Mouse (Mus musculus) erythroblast, embryonic 14.5 days (primary cell): Measurements from ENCODE around the gene Mad1l1. TPM values are rescaled to one million over a fixed set of nuclear protein-coding genes. Genes with fewer than 3 reads are reported as not detected.

Experiments used
- H3K27me3 ChIP-seq: 2 replicates; pipeline ENCODE4 v1.6.1; 2012; ENCODE audit warnings: inconsistent platforms; ENCODE audit not compliant: control insufficient read depth
- H3K36me3 ChIP-seq: 2 replicates; pipeline ENCODE4 v1.6.1; 2012; ENCODE audit warnings: mild to moderate bottlenecking, inconsistent platforms; ENCODE audit not compliant: control insufficient read depth
- H3K4me1 ChIP-seq: 2 replicates; pipeline ENCODE4 v1.6.1; 2012; ENCODE audit warnings: inconsistent platforms; ENCODE audit not compliant: control insufficient read depth
- H3K4me3 ChIP-seq: replicated peaks from 2 replicates; pipeline ENCODE3; 2012; ENCODE audit warnings: moderate library complexity, mild to moderate bottlenecking, inconsistent platforms
- H3K9me3 ChIP-seq: 2 replicates; pipeline ENCODE4 v1.6.1; 2012; ENCODE audit warnings: low read length, inconsistent platforms, mixed read lengths; ENCODE audit not compliant: control insufficient read depth
- GATA1 ChIP-seq: IDR thresholded peaks from 2 replicates; pipeline ENCODE4 v1.6.1; 2012; ENCODE audit warnings: low read length, inconsistent platforms, mixed read lengths
- TAL1 ChIP-seq: IDR thresholded peaks from 3 replicates; pipeline ENCODE4 v1.6.1; 2012; ENCODE audit warnings: low read length, inconsistent platforms, mixed read lengths
- polyA plus RNA-seq: library from polyadenylated mRNA; stranded (reverse); fragments of >175 nt; gene quantifications from 2 replicates; pipeline ENCODE4 v1.2.3, GENCODE M21; 2012

Gene Mad1l1
- polyA plus RNA-seq, 1 experiment = 2.4 TPM

DNA sequence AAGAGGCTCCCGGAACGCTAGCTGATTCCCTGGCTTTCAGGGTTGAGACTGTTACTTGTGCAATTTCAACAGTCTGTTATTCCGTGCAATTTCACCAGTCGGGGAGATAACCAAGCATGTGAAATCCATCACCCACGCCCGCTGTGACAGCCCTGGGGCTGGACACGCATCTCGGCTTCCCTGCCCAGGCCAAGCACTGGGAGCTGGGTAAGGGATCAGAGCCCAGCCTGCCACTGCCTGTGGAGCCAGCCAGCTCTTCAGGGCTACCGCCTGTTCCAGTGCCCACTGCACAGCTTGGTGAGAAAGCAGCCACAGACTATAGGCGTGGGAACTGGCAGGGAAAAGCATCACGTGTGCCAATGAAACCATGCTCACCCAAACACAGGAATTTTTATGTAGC lies 229.8 kb downstream of the Mad1l1 start:
- TF ChIP-seq GATA1 = no peak
- TF ChIP-seq TAL1 = no peak
- Histone ChIP-seq H3K27me3 (no peaks in the 10 kb centered on the region), H3K9me3 (no peaks in the 10 kb centered on the region), H3K4me3 (no peak overlapping the region), H3K4me1 (no peaks in the 10 kb centered on the region), H3K36me3 (peaks cover 57% of the 10 kb centered on the region)

- Histone ChIP-seq H3K36me3 (peaks cover 64% of the 10 kb centered on the region), H3K27me3 (no peaks in the 10 kb centered on the region)
- TF ChIP-seq TAL1 = no peak
- TF ChIP-seq GATA1 = no peak
These were observed 232.1 kb downstream of the Mad1l1 start for GRCm38 (mm10) chr5:140089263-140089662.

GRCm38 (mm10) chr5:140087242-140087641 lies 234.1 kb downstream of the Mad1l1 start:
- Histone ChIP-seq H3K27me3 (no peaks in the 10 kb centered on the region), H3K9me3 (no peaks in the 10 kb centered on the region), H3K36me3 (peaks cover 59% of the 10 kb centered on the region), H3K4me3 (no peak overlapping the region), H3K4me1 (no peaks in the 10 kb centered on the region)
- no peak for TF ChIP-seq TAL1
- no peak for TF ChIP-seq GATA1

More at GRCm38 (mm10) chr5:140089263-140089662, 232.1 kb downstream of the Mad1l1 start:
- Histone ChIP-seq H3K4me3 (no peak overlapping the region), H3K4me1 (no peaks in the 10 kb centered on the region), H3K9me3 (no peaks in the 10 kb centered on the region)

DNA sequence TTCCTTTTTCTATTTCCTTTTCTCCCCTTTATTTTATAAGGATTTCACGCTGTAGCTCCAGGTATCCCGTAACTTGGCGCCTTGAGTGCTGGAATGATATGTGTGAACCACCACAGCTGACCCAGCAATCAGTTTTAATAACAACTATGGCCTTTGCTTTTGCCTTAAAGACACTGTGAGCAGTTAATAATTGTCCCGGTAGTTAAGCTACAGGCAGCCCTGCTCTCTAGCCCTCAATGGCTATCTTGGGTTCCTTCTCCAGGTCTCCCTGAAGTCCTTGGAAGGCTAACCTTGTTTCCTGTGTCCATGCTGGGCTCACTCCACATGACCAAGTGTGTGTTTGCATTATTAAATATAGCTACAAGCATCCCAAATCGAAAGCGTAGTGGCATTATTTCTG lies 237.0 kb downstream of the Mad1l1 start:
- TF ChIP-seq TAL1 (no peak), GATA1 (no peak)
- no peaks in the 10 kb centered on the region for H3K4me1 ChIP-seq
- H3K9me3 ChIP-seq = no peaks in the 10 kb centered on the region
- no peak overlapping the region for H3K4me3 ChIP-seq
- peaks cover 68% of the 10 kb centered on the region for H3K36me3 ChIP-seq
- H3K27me3 ChIP-seq = no peaks in the 10 kb centered on the region

GRCm38 (mm10) chr5:140083911-140084310 lies 237.4 kb downstream of the Mad1l1 start:
- TF ChIP-seq GATA1 (no peak), TAL1 (no peak)
- Histone ChIP-seq H3K36me3 (peaks cover 71% of the 10 kb centered on the region), H3K9me3 (no peaks in the 10 kb centered on the region), H3K27me3 (no peaks in the 10 kb centered on the region), H3K4me1 (no peaks in the 10 kb centered on the region), H3K4me3 (no peak overlapping the region)

DNA sequence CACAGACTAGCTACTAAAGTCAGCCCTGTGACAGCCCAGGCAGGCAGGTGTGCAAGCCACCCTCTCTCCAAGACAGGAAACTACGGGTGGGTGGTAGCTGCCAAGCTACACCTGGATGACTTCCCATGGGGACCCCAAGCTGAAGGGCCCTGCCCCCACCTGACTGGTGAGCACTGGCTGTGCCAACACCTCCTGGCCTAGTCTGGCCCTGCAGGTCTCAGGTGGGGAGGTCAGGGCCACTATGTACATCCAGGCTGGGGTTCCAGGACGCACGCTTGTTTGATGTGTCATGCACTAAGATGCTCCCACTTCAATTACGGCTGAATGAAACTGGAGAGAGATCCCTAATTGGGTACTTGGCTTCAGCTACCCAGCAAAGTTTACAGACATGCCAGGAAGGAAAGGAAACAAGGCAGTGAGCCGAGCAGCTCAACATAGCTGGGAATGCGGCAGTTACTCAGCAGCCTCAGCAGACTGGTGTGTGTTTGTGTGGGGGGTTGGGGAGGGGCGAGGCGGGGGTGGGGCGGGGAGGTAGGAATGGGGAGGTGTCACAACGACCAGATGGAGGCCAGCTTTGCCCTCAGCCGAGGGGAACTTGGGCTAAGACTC lies 239.0 kb downstream of the Mad1l1 start:
- Histone ChIP-seq H3K27me3 (no peaks in the 10 kb centered on the region), H3K36me3 (peaks cover 64% of the 10 kb centered on the region), H3K9me3 (no peaks in the 10 kb centered on the region), H3K4me3 (no peak overlapping the region), H3K4me1 (no peaks in the 10 kb centered on the region)
- TF ChIP-seq TAL1 = no peak
- TF ChIP-seq GATA1 = no peak

DNA sequence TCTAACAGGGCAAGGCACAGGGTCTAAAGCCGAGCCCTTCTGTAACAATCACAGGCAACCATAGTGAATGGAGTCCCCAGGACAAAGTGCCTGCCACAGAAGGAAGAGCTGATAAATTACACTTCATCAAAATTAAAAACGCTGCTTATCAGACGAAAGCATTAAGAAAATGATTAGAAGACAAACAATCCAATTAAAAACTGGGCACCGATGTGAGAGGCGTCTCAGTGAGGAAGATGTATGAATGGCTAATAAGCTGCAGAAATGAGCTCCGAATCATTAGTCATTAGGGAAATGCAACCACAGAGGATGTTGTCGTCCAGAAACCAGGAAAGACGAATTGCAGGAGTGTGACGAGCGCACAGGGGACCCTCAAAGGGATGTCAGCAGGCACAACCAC lies 240.3 kb downstream of the Mad1l1 start:
- TF ChIP-seq GATA1 = no peak
- no peaks in the 10 kb centered on the region for H3K27me3 ChIP-seq
- H3K4me3 ChIP-seq = no peak overlapping the region
- H3K4me1 ChIP-seq = no peaks in the 10 kb centered on the region
- H3K36me3 ChIP-seq = peaks cover 59% of the 10 kb centered on the region
- no peaks in the 10 kb centered on the region for H3K9me3 ChIP-seq

- no peaks in the 10 kb centered on the region for H3K27me3 ChIP-seq
- TF ChIP-seq GATA1 = no peak
- no peak for TF ChIP-seq TAL1
- H3K4me1 ChIP-seq = no peaks in the 10 kb centered on the region
- H3K36me3 ChIP-seq = peaks cover 55% of the 10 kb centered on the region
- H3K9me3 ChIP-seq = no peaks in the 10 kb centered on the region
- no peak overlapping the region for H3K4me3 ChIP-seq
These were observed 241.8 kb downstream of the Mad1l1 start for GRCm38 (mm10) chr5:140079511-140079910.

- H3K4me1 ChIP-seq = no peaks in the 10 kb centered on the region
- no peaks in the 10 kb centered on the region for H3K9me3 ChIP-seq
- H3K36me3 ChIP-seq = peaks cover 53% of the 10 kb centered on the region
- H3K27me3 ChIP-seq = no peaks in the 10 kb centered on the region
- TF ChIP-seq GATA1 = no peak
- no peak for TF ChIP-seq TAL1
- no peak overlapping the region for H3K4me3 ChIP-seq
These were observed 242.9 kb downstream of the Mad1l1 start for GRCm38 (mm10) chr5:140078406-140078805.

DNA sequence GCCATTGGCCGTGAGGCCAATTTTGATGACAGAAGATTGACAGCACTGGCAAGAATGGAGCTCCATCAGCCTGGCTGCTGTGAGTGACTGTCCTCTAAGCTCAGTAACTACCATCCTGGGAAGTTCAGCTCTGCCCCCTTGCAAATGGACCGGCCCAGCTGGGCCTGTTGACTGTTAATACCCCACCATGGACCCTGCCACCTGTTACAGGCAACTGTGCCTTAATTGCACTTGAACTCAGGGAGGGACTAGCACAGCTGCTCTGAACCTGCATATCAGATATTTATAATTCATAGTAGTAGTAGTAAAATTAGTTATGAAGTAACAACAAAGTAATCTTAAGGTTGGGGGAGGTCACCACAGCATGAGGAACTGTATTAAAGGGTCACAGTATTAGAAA lies 244.9 kb downstream of the Mad1l1 start:
- no peaks in the 10 kb centered on the region for H3K9me3 ChIP-seq
- no peaks in the 10 kb centered on the region for H3K4me1 ChIP-seq
- no peaks in the 10 kb centered on the region for H3K27me3 ChIP-seq
- no peak overlapping the region for H3K4me3 ChIP-seq
- H3K36me3 ChIP-seq = peaks cover 40% of the 10 kb centered on the region
- no peak for TF ChIP-seq TAL1
- no peak for TF ChIP-seq GATA1
